Mouse (Mus musculus) kidney, embryonic 16.5 days (tissue): ENCODE results near the gene Tom1l2. TPM values are rescaled to one million over a fixed set of nuclear protein-coding genes. Genes with fewer than 3 reads are reported as not detected.
A peak's percentile ranks its signal among the peaks of the same experiment; 100 is the strongest.

Experiments
- ATAC-seq: fragments of 200-750 bp; cut with Nextera tagmentation; 2 replicates; pipeline ENCODE4 v1.8.0; 2017; ENCODE audit warnings: moderate TSS enrichment; ENCODE audit not compliant: low FRiP score, low TSS enrichment
- H3K27ac ChIP-seq: fragments of 300-500 bp; sonication (generic); 2 replicates; pipeline ENCODE4 v1.5.1; 2014; ENCODE audit warnings: low read length
- H3K27me3 ChIP-seq: fragments of 300-500 bp; sonication (generic); 2 replicates; pipeline ENCODE4 v1.6.1; 2014; ENCODE audit warnings: low read length, control low read depth, mixed read lengths; ENCODE audit not compliant: insufficient read depth
- H3K36me3 ChIP-seq: fragments of 300-500 bp; sonication (generic); 2 replicates; pipeline ENCODE4 v1.6.1; 2014; ENCODE audit warnings: low read length, control low read depth, mixed read lengths; ENCODE audit not compliant: insufficient read depth
- H3K4me1 ChIP-seq: fragments of 300-500 bp; sonication (generic); 2 replicates; pipeline ENCODE4 v1.6.1; 2014; ENCODE audit warnings: low read length, control low read depth, mixed read lengths; ENCODE audit not compliant: insufficient read depth
- H3K4me2 ChIP-seq: fragments of 300-500 bp; sonication (generic); replicated peaks from 2 replicates; pipeline ENCODE4 v1.6.1; 2014; ENCODE audit warnings: low read depth, low read length
- H3K4me3 ChIP-seq: fragments of 300-500 bp; sonication (generic); 2 replicates; pipeline ENCODE4 v1.5.1; 2014; ENCODE audit warnings: mild to moderate bottlenecking, low read length
- H3K9ac ChIP-seq: fragments of 300-500 bp; sonication (generic); replicated peaks from 2 replicates; pipeline ENCODE4 v1.6.1; 2014; ENCODE audit warnings: low read length
- H3K9me3 ChIP-seq: fragments of 300-500 bp; sonication (generic); 2 replicates; pipeline ENCODE4 v1.6.1; 2016; ENCODE audit warnings: low read length, control low read depth
- WGBS: fragments of 180-500 bp; shearing (Covaris S2); extraction: QIAGEN DNeasy Blood & Tissue Kit; methylation state at CpG from one replicate; pipeline ENCODE4 v1.1.7; 2014; 5-methylcytosine and 5-hydroxymethylcytosine counted together
- polyA plus RNA-seq: library from polyadenylated mRNA; unstranded; fragments of >200 nt; fragmentation: Nextera tagmentation; extraction: Ambion mirVana; gene quantifications from 2 replicates; pipeline ENCODE4 v1.2.1, GENCODE M21; 2015

Gene Tom1l2
- polyA plus RNA-seq, 1 experiment from 2014 or later = 36.3 TPM

GRCm38 (mm10) chr11:60323731-60324130, 29.0 kb downstream of the Tom1l2 start:
- Histone ChIP-seq H3K4me2 (no peak overlapping the region), H3K27ac (no peak overlapping the region), H3K9ac (no peak overlapping the region), H3K27me3 (no peaks in the 10 kb centered on the region), H3K4me3 (no peak overlapping the region), H3K36me3 (no peaks in the 10 kb centered on the region), H3K4me1 (peaks cover 25% of the 10 kb centered on the region), H3K9me3 (no peaks in the 10 kb centered on the region)
- no peak for ATAC-seq

- Histone ChIP-seq H3K27ac (peak overlapping the region; percentile 86), H3K4me2 (0 out of 2 replicates have a peak overlapping the region, but pooled peaks have one; percentile 4), H3K27me3 (no peaks in the 10 kb centered on the region), H3K4me1 (peaks cover 48% of the 10 kb centered on the region), H3K9ac (no peak overlapping the region), H3K36me3 (no peaks in the 10 kb centered on the region), H3K9me3 (no peaks in the 10 kb centered on the region), H3K4me3 (no peak overlapping the region)
- ATAC-seq = peak; percentile 33; the same call in 1 of the 2 replicates
- WGBS = 67% methylated on average over 2 of the region's 2 CpGs
Observed at GRCm38 (mm10) chr11:60321438-60321837, 31.3 kb downstream of the Tom1l2 start.

- ATAC-seq = peak; percentile 65; the same call in 1 of the 2 replicates
- 47% methylated on average over 8 of the region's 8 CpGs for WGBS
- H3K4me1 ChIP-seq = peaks cover 54% of the 10 kb centered on the region
Observed at GRCm38 (mm10) chr11:60320426-60321037, 32.2 kb downstream of the Tom1l2 start.

GRCm38 (mm10) chr11:60319257-60320066, 33.2 kb downstream of the Tom1l2 start:
- WGBS = 50% methylated on average over 10 of the region's 10 CpGs
- Histone ChIP-seq H3K36me3 (no peaks in the 10 kb centered on the region), H3K4me1 (peaks cover 54% of the 10 kb centered on the region), H3K9me3 (no peaks in the 10 kb centered on the region), H3K4me2 (no peak overlapping the region), H3K27ac (peak overlapping the region; percentile 86), H3K4me3 (no peak overlapping the region), H3K27me3 (no peaks in the 10 kb centered on the region), H3K9ac (no peak overlapping the region)
- no peak for ATAC-seq

More at GRCm38 (mm10) chr11:60320426-60321037, 32.2 kb downstream of the Tom1l2 start:
- Histone ChIP-seq H3K9me3 (no peaks in the 10 kb centered on the region), H3K9ac (no peak overlapping the region), H3K27ac (peak overlapping the region; percentile 86), H3K4me2 (no peak overlapping the region), H3K27me3 (no peaks in the 10 kb centered on the region), H3K36me3 (no peaks in the 10 kb centered on the region), H3K4me3 (no peak overlapping the region)

GRCm38 (mm10) chr11:60318716-60319115, 34.0 kb downstream of the Tom1l2 start:
- Histone ChIP-seq H3K4me2 (no peak overlapping the region), H3K27me3 (no peaks in the 10 kb centered on the region), H3K9ac (0 out of 2 replicates have a peak overlapping the region, but pooled peaks have one; percentile 19), H3K27ac (peak overlapping the region; percentile 86), H3K36me3 (no peaks in the 10 kb centered on the region), H3K4me1 (peaks cover 54% of the 10 kb centered on the region), H3K4me3 (no peak overlapping the region), H3K9me3 (no peaks in the 10 kb centered on the region)
- WGBS = 64% methylated on average over 5 of the region's 5 CpGs
- no peak for ATAC-seq

- ATAC-seq = no peak
- H3K27me3 ChIP-seq = no peaks in the 10 kb centered on the region
- 41% methylated on average over 7 of the region's 7 CpGs for WGBS
- peaks cover 60% of the 10 kb centered on the region for H3K4me1 ChIP-seq
- H3K4me2 ChIP-seq = no peak overlapping the region
- peak overlapping the region; percentile 80 for H3K27ac ChIP-seq
- peaks cover 3% of the 10 kb centered on the region; the same call in 1 of the 2 replicates for H3K36me3 ChIP-seq
- no peaks in the 10 kb centered on the region for H3K9me3 ChIP-seq
- H3K9ac ChIP-seq = peak overlapping the region; percentile 20; the same call in 1 of the 2 replicates
- no peak overlapping the region for H3K4me3 ChIP-seq
Observed at GRCm38 (mm10) chr11:60317376-60318102, 35.2 kb downstream of the Tom1l2 start.

GRCm38 (mm10) chr11:60316883-60317282, 35.8 kb downstream of the Tom1l2 start:
- 58% methylated on average over 8 of the region's 8 CpGs for whole genome bisulfite sequencing
- no peaks in the 10 kb centered on the region for H3K27me3 ChIP-seq
- peak overlapping the region; percentile 80 for H3K27ac ChIP-seq
- H3K9ac ChIP-seq = peak overlapping the region; percentile 20; the same call in 1 of the 2 replicates
- H3K4me3 ChIP-seq = no peak overlapping the region
- no peak for ATAC-seq
- H3K9me3 ChIP-seq = no peaks in the 10 kb centered on the region
- peaks cover 3% of the 10 kb centered on the region; the same call in 1 of the 2 replicates for H3K36me3 ChIP-seq
- no peak overlapping the region for H3K4me2 ChIP-seq
- peaks cover 65% of the 10 kb centered on the region for H3K4me1 ChIP-seq

- Histone ChIP-seq H3K27me3 (no peaks in the 10 kb centered on the region), H3K27ac (peak overlapping the region; percentile 80), H3K4me3 (no peak overlapping the region), H3K36me3 (peaks cover 3% of the 10 kb centered on the region; the same call in 1 of the 2 replicates), H3K9me3 (no peaks in the 10 kb centered on the region), H3K4me2 (no peak overlapping the region), H3K9ac (no peak overlapping the region), H3K4me1 (peaks cover 70% of the 10 kb centered on the region)
- 33% methylated on average over 7 of the region's 7 CpGs for WGBS
- no peak for ATAC-seq
Observed at GRCm38 (mm10) chr11:60316250-60316649, 36.5 kb downstream of the Tom1l2 start.

- Histone ChIP-seq H3K4me3 (no peak overlapping the region), H3K27ac (peak overlapping the region; percentile 91), H3K36me3 (peaks cover 3% of the 10 kb centered on the region; the same call in 1 of the 2 replicates), H3K4me2 (peak overlapping the region; percentile 7; the same call in 1 of the 2 replicates), H3K9ac (peak overlapping the region; percentile 62), H3K9me3 (no peaks in the 10 kb centered on the region), H3K27me3 (no peaks in the 10 kb centered on the region), H3K4me1 (peaks cover 55% of the 10 kb centered on the region)
- peak; percentile 84 for ATAC-seq
- WGBS = 9% methylated on average over 8 of the region's 8 CpGs
Observed at GRCm38 (mm10) chr11:60311025-60311854, 41.5 kb downstream of the Tom1l2 start.
